Mouse (Mus musculus) liver, embryonic 12.5 days (tissue): ENCODE results near the gene Tbc1d21. TPM values are rescaled to one million over a fixed set of nuclear protein-coding genes. Genes with fewer than 3 reads are reported as not detected.

Experiments used
- ATAC-seq: fragments of 200-750 bp; cut with Nextera tagmentation; 2 replicates; pipeline ENCODE4 v1.8.0; 2017; ENCODE audit warnings: moderate number of reproducible peaks, mild to moderate bottlenecking, moderate library complexity
- H3K27ac ChIP-seq: fragments of 300-500 bp; sonication (generic); 2 replicates; pipeline ENCODE4 v1.5.1; 2016; ENCODE audit warnings: mild to moderate bottlenecking
- H3K27me3 ChIP-seq: fragments of 300-500 bp; sonication (generic); replicated peaks from 2 replicates; pipeline ENCODE4 v1.6.1; 2016; ENCODE audit warnings: mild to moderate bottlenecking, moderate library complexity
- H3K36me3 ChIP-seq: fragments of 300-500 bp; sonication (generic); 2 replicates; pipeline ENCODE4 v1.6.1; 2016; ENCODE audit warnings: mild to moderate bottlenecking, moderate library complexity
- H3K4me1 ChIP-seq: fragments of 300-500 bp; sonication (generic); 2 replicates; pipeline ENCODE4 v1.6.1; 2016
- H3K4me2 ChIP-seq: fragments of 300-500 bp; sonication (generic); 2 replicates; pipeline ENCODE4 v1.6.1; 2016; ENCODE audit warnings: mild to moderate bottlenecking, moderate library complexity
- H3K4me3 ChIP-seq: fragments of 300-500 bp; sonication (generic); 2 replicates; pipeline ENCODE4 v1.5.1; 2016; ENCODE audit warnings: mild to moderate bottlenecking, moderate library complexity
- H3K9ac ChIP-seq: fragments of 300-500 bp; sonication (generic); 2 replicates; pipeline ENCODE4 v1.6.1; 2016; ENCODE audit warnings: mild to moderate bottlenecking, moderate library complexity
- H3K9me3 ChIP-seq: fragments of 300-500 bp; sonication (generic); replicated peaks from 2 replicates; pipeline ENCODE4 v1.6.1; 2016; ENCODE audit warnings: mild to moderate bottlenecking, moderate library complexity
- WGBS: fragments of 180-500 bp; shearing (Covaris S2); methylation state at CpG from one replicate; pipeline ENCODE4 v1.1.7; 2016; ENCODE audit not compliant: insufficient replicate concordance; 5-methylcytosine and 5-hydroxymethylcytosine counted together
- polyA plus RNA-seq: library from polyadenylated mRNA; unstranded; fragments of >200 nt; fragmentation: Nextera tagmentation; extraction: Ambion mirVana; gene quantifications from 2 replicates; pipeline ENCODE4 v1.2.1, GENCODE M21; 2016

Tbc1d21 gene
- polyA plus RNA-seq, 1 experiment from 2014 or later: not detected

- H3K9me3 ChIP-seq: no peaks in the 10 kb centered on the region
- H3K36me3 ChIP-seq: no peaks in the 10 kb centered on the region
- peak overlapping the region; percentile 33 for H3K4me3 ChIP-seq
- 4% methylated on average over 72 of the region's 72 CpGs for WGBS
- H3K27ac ChIP-seq: no peak overlapping the region
- peaks cover 83% of the 10 kb centered on the region for H3K27me3 ChIP-seq
- 0 out of 2 replicates have a peak, but pooled peaks have one; percentile 10 for ATAC-seq
- H3K9ac ChIP-seq: no peak overlapping the region
- peak overlapping the region; percentile 46 for H3K4me2 ChIP-seq
- H3K4me1 ChIP-seq: peaks cover 15% of the 10 kb centered on the region; the same call in 1 of the 2 replicates
Observed at GRCm38 (mm10) chr9:58312196-58312943, 57.9 kb downstream of the Tbc1d21 start.

GRCm38 (mm10) chr9:58311191-58311910 is 58.9 kb downstream of the Tbc1d21 start:
- Histone ChIP-seq H3K4me3 (peak overlapping the region; percentile 33), H3K9ac (no peak overlapping the region), H3K36me3 (no peaks in the 10 kb centered on the region), H3K27ac (no peak overlapping the region), H3K4me2 (peak overlapping the region; percentile 46), H3K9me3 (no peaks in the 10 kb centered on the region), H3K27me3 (peaks cover 84% of the 10 kb centered on the region), H3K4me1 (peaks cover 17% of the 10 kb centered on the region)
- 52% methylated on average over 33 of the region's 33 CpGs for WGBS
- no peak for ATAC-seq

GRCm38 (mm10) chr9:58310043-58310660 is 60.1 kb downstream of the Tbc1d21 start:
- H3K4me1 ChIP-seq: peaks cover 21% of the 10 kb centered on the region
- no peaks in the 10 kb centered on the region for H3K9me3 ChIP-seq
- H3K27ac ChIP-seq: no peak overlapping the region
- no peak overlapping the region for H3K4me3 ChIP-seq
- WGBS: 60% methylated on average over 14 of the region's 14 CpGs
- H3K27me3 ChIP-seq: peaks cover 84% of the 10 kb centered on the region
- ATAC-seq: no peak
- H3K9ac ChIP-seq: no peak overlapping the region
- no peaks in the 10 kb centered on the region for H3K36me3 ChIP-seq
- H3K4me2 ChIP-seq: no peak overlapping the region

Other genes with a start within 250 kb of the Tbc1d21 start
- 4.9 and 5.9 TPM in 2 replicates for gene Islr, start 166.1 kb downstream of the Tbc1d21 start, polyA plus RNA-seq
- 0.07 TPM in 1 of 2 replicates, not detected in the other for gene Islr2, start 166.1 kb downstream of the Tbc1d21 start, polyA plus RNA-seq
- 24.4 and 26.5 TPM in 2 replicates for gene Pml, start 120.7 kb downstream of the Tbc1d21 start, polyA plus RNA-seq
- gene Stoml1, start 117.3 kb downstream of the Tbc1d21 start, polyA plus RNA-seq: 6.5 and 6.6 TPM in 2 replicates
- gene Loxl1, start 57.3 kb downstream of the Tbc1d21 start, polyA plus RNA-seq: 3.7 and 5.1 TPM in 2 replicates
- gene Insyn1, start 118.1 kb upstream of the Tbc1d21 start, polyA plus RNA-seq: 0.19 and 0.41 TPM in 2 replicates
- gene Cd276, start 185.0 kb upstream of the Tbc1d21 start, polyA plus RNA-seq: 5.9 and 6.2 TPM in 2 replicates
- 93.9 and 95.3 TPM in 2 replicates for gene Nptn, start 211.8 kb upstream of the Tbc1d21 start, polyA plus RNA-seq